Mouse (Mus musculus) liver, adult 2 months (tissue): Measurements from ENCODE around the gene Trub2.

Source experiments
- CTCF ChIP-seq: fragments of 200-500 bp; IDR thresholded peaks from 2 replicates; pipeline ENCODE4 v1.5.1; 2011; ENCODE audit warnings: low read depth, low read length, control low read depth
- POLR2A ChIP-seq: fragments of 200-500 bp; IDR thresholded peaks from 2 replicates; pipeline ENCODE4 v1.6.1; 2011; ENCODE audit warnings: low read length, control low read depth; ENCODE audit not compliant: insufficient read depth; ENCODE audit errors: extremely low read depth

DNA sequence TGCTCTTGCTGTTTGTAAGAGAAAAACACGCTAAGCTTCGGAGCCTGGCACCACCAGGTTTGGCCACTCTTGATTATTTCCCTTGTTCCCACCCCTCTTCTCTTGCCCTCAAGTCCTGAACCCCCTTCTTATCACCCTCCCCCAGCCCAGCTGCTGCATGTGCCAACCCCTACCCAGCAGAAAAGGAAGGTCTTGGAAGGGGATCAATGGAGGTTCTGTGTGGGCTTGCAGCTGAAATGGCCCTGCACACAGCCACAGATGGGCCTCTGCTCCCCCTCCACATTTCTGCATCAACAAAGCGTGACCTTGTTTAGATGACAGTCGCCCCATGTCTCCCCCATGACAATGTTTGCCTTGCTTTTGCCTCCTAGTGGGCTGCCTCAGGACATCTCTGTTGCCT, 42.8 kb upstream of the Trub2 start:
- TF ChIP-seq POLR2A (no peak), CTCF (no peak)
